Mouse (Mus musculus): ENCODE measurements around the gene Btbd35f20. TPM values are rescaled to one million over a fixed set of nuclear protein-coding genes. Genes with fewer than 3 reads are reported as not detected.

Btbd35f20 gene
- polyA plus RNA-seq (2017; shearing (Covaris generic)) = not detected

DNA sequence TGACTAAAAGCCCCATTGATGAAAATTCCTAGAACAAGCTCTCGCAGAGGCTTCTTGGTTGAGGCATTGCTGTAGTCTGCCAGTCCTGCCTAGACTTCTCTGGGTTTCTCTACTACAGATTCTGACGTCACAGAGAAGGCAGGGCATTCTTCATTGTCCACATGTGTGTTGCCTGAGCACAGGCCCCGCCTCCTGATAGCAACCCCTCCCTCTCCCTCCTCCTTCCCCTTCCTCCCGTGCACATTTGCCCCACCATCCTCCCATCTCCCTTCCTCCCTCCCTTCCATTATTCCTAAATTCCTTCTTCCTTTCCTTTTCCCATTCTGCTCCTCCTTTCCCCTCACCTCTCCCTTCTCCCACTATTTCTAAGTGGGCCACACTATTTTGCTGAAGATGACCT lies at the start of gene Btbd35f20:
Btbd35f20 (minus strand) TSS at position 101 of the 400 bp plus-strand sequence.

Other genes starting within 250 kb of the Btbd35f20 start
- not detected for gene Btbd35f28, start 94.7 kb downstream of the Btbd35f20 start, polyA plus RNA-seq (2017; shearing (Covaris generic))
- gene Btbd35f17, start 79.4 kb upstream of the Btbd35f20 start, polyA plus RNA-seq (2017; shearing (Covaris generic)) = not detected

Measured in CD4-positive, CD25-positive, alpha-beta regulatory T cell, adult 9 weeks (primary cell).